Mouse (Mus musculus) ES-E14 (cell line): ENCODE measurements around the gene Dync2li1.

Experiments used
- CHD2 ChIP-seq: IDR thresholded peaks from 2 replicates; pipeline ENCODE4 v1.6.1; 2014; ENCODE audit warnings: mild to moderate bottlenecking, low read depth, low read length, inconsistent platforms
- HCFC1 ChIP-seq: IDR thresholded peaks from 2 replicates; pipeline ENCODE4 v1.6.1; 2012; ENCODE audit warnings: low read length, inconsistent platforms, borderline replicate concordance; ENCODE audit not compliant: insufficient read depth
- ZC3H11A ChIP-seq: IDR thresholded peaks from 2 replicates; pipeline ENCODE4 v1.6.1; 2012; ENCODE audit warnings: low read depth, mild to moderate bottlenecking, inconsistent platforms, low read length, borderline replicate concordance

DNA sequence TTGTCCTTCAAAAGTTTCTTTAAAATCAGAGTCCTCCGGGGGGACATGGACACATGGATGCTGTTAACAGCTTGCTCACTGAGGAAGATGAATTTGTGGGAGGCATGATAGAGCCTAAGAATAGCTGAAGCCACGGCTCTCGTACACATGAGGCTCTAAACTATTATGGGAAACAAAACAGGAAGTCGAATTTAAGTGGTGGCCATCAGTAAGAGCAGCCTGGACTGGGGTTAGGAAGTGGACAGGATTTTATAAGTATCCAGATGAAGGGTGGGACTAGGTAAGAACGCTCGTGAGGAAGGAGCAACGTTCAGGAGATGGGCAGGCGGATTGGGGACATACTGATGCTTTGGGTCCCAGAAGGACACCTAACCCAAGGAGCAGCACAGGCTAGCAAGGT, 47.0 kb upstream of the Dync2li1 start:
- TF ChIP-seq CHD2 (no peak), HCFC1 (no peak), ZC3H11A (no peak)
